Mouse (Mus musculus) bone marrow macrophage, adult 2 months (primary cell): ENCODE measurements at regions not wholly inside any gene's neighbourhood (a gene's known extent, or its start where the extent isn't known, plus 50 kb on each side); places are given as distances from the start of the nearest gene placed in this dataset.

Experiments used
- CTCF ChIP-seq: IDR thresholded peaks from 2 replicates; pipeline ENCODE4 v1.5.1; 2012; ENCODE audit warnings: low read depth, mild to moderate bottlenecking, low read length, moderate library complexity
- POLR2A ChIP-seq: IDR thresholded peaks from 2 replicates; pipeline ENCODE4 v1.6.1; 2012; ENCODE audit warnings: mild to moderate bottlenecking, low read depth, low read length, borderline replicate concordance

- no peak for TF ChIP-seq CTCF
- TF ChIP-seq POLR2A = no peak
Measured at GRCm38 (mm10) chr14:36288697-36289286, 194.1 kb downstream of the 4930474N05Rik start.
